Mouse (Mus musculus) forebrain, embryonic 12.5 days (tissue): ENCODE measurements at regions not wholly inside any gene's neighbourhood (a gene's known extent, or its start where the extent isn't known, plus 50 kb on each side); places are given as distances from the start of the nearest gene placed in this dataset.

Source experiments
- ATAC-seq: fragments of 200-750 bp; cut with Nextera tagmentation; 2 replicates; pipeline ENCODE4 v1.8.0; 2017; ENCODE audit warnings: moderate TSS enrichment; ENCODE audit not compliant: low FRiP score
- H3K27ac ChIP-seq: fragments of 300-500 bp; sonication (generic); 2 replicates; pipeline ENCODE4 v1.5.1; 2016; ENCODE audit warnings: mild to moderate bottlenecking
- H3K27me3 ChIP-seq: fragments of 300-500 bp; sonication (generic); 2 replicates; pipeline ENCODE4 v1.6.1; 2016; ENCODE audit warnings: mild to moderate bottlenecking
- H3K36me3 ChIP-seq: fragments of 300-500 bp; sonication (generic); replicated peaks from 2 replicates; pipeline ENCODE4 v1.6.1; 2016; ENCODE audit warnings: mild to moderate bottlenecking
- H3K4me1 ChIP-seq: fragments of 300-500 bp; sonication (generic); 2 replicates; pipeline ENCODE4 v1.6.1; 2016
- H3K4me2 ChIP-seq: fragments of 300-500 bp; sonication (generic); 2 replicates; pipeline ENCODE4 v1.6.1; 2016; ENCODE audit warnings: mild to moderate bottlenecking, moderate library complexity
- H3K4me3 ChIP-seq: fragments of 300-500 bp; sonication (generic); replicated peaks from 2 replicates; pipeline ENCODE4 v1.5.1; 2016; ENCODE audit warnings: mild to moderate bottlenecking
- H3K9ac ChIP-seq: fragments of 300-500 bp; sonication (generic); 2 replicates; pipeline ENCODE4 v1.6.1; 2016; ENCODE audit warnings: mild to moderate bottlenecking
- H3K9me3 ChIP-seq: fragments of 300-500 bp; sonication (generic); 2 replicates; pipeline ENCODE4 v1.6.1; 2016
- WGBS: fragments of 180-500 bp; shearing (Covaris S2); methylation state at CpG from one replicate; pipeline ENCODE4 v1.1.7; 2016; 5-methylcytosine and 5-hydroxymethylcytosine counted together

- WGBS = 43% methylated on average over 10 of the region's 10 CpGs
- no peaks in the 10 kb centered on the region for H3K9me3 ChIP-seq
Observed at GRCm38 (mm10) chr2:115520413-115521139, 60.9 kb upstream of the BC052040 start.

GRCm38 (mm10) chr2:115529878-115530277 is 51.6 kb upstream of the BC052040 start:
- no peak overlapping the region for H3K4me2 ChIP-seq
- no peaks in the 10 kb centered on the region for H3K27me3 ChIP-seq
- no peaks in the 10 kb centered on the region for H3K36me3 ChIP-seq
- H3K4me1 ChIP-seq = no peaks in the 10 kb centered on the region
- no peaks in the 10 kb centered on the region for H3K9me3 ChIP-seq
- no peak overlapping the region for H3K27ac ChIP-seq
- 94% methylated on average over 2 of the region's 2 CpGs for WGBS
- no peak overlapping the region for H3K4me3 ChIP-seq
- no peak overlapping the region for H3K9ac ChIP-seq
- no peak for ATAC-seq

More at GRCm38 (mm10) chr2:115520413-115521139, 60.9 kb upstream of the BC052040 start:
- H3K27ac ChIP-seq = no peak overlapping the region
- H3K27me3 ChIP-seq = no peaks in the 10 kb centered on the region
- H3K36me3 ChIP-seq = no peaks in the 10 kb centered on the region
- H3K4me1 ChIP-seq = peaks cover 4% of the 10 kb centered on the region; the same call in 1 of the 2 replicates
- no peak overlapping the region for H3K9ac ChIP-seq
- no peak overlapping the region for H3K4me2 ChIP-seq
- no peak overlapping the region for H3K4me3 ChIP-seq
- no peak for ATAC-seq
